Comparison of ENCODE assay signal across 8 mouse cellular contexts in the genomic region with DNA sequence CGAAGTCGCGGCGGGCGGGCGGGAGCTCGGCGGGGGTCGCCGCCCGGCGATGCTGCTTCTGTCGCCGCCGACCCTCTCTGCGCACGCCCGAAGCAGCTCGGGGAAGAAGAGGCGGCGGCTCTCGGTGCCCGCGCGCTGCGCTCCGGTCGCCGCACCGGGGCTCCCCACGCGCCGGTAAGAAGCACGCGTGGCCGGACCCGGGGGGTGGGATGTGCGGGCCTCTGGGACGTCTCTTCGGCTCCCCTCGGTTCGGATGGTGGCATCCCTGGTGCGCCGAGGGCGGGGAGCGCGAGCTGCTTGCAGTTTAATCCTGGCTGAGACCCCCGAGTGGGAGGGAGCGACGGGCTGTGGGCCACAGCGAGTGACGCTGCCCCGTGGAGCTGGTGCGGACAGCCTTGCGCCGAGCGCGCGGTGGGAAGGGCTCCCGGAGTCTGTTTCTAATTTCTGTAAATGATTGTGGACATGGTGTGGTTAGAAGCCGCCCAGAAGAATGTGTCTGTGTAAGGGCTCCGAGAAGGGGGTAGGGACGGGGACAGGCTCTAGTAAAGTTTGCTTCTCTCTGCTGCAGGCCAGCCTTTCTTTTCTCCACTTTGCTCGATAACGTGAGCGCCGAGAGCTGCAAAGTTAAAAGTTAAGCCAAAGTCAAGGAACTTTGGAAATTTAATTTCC. TPM values are rescaled to one million over a fixed set of nuclear protein-coding genes. Genes with fewer than 3 reads are reported as not detected.
DNase-seq lines count a peak whose midpoint lies in the region; ATAC-seq and TF ChIP-seq lines count a peak whose summit lies in the region.

No protein-coding gene starts in this region.

- no peak for TF ChIP-seq CTCF in heart, adult 2 months (IDR thresholded peaks at IDR 0.05)
- TF ChIP-seq CTCF in kidney, adult 2 months (conservative IDR thresholded peaks at IDR 0.05; ENCODE audit: insufficient read depth, insufficient read length, low read depth, low read length) = no peak

- no peaks in the 10 kb centered on the region for H3K36me3 ChIP-seq in heart, adult 2 months (ENCODE audit: control insufficient read depth, insufficient read depth, low read length)
- H3K36me3 ChIP-seq in kidney, adult 2 months (ENCODE audit: control insufficient read depth, insufficient read depth, low read length) = no peaks in the 10 kb centered on the region
- H3K36me3 ChIP-seq in liver, embryonic 11.5 days (ENCODE audit: control insufficient read depth, insufficient read depth, low read length) = no peaks in the 10 kb centered on the region

- no peaks in the 10 kb centered on the region for H3K4me1 ChIP-seq in heart, adult 2 months (ENCODE audit: control insufficient read depth, insufficient read depth, low read length)
- H3K4me1 ChIP-seq in kidney, adult 2 months (ENCODE audit: control insufficient read depth, insufficient read depth, low read length) = peaks cover 11% of the 10 kb centered on the region
- H3K4me1 ChIP-seq in liver, embryonic 11.5 days (replicated peaks; ENCODE audit: control insufficient read depth, insufficient read depth, low read length) = peaks cover 24% of the 10 kb centered on the region

- ATAC-seq in liver, embryonic 11.5 days (replicated peaks; ENCODE audit: low FRiP score) = peak; percentile 10; the same call in 1 of the 2 replicates

- TF ChIP-seq EP300 in heart, adult 2 months (IDR thresholded peaks at IDR 0.05; ENCODE audit: insufficient read depth, low read depth, low read length) = no peak

- no peak for TF ChIP-seq POLR2A in heart, adult 2 months (IDR thresholded peaks at IDR 0.05; ENCODE audit: insufficient read depth, low read depth, low read length)
- no peak for TF ChIP-seq POLR2A in kidney, adult 2 months (IDR thresholded peaks at IDR 0.05; ENCODE audit: low read depth, low read length)

- peak overlapping the region; percentile 12 for H3K27ac ChIP-seq in heart, adult 2 months
- H3K27ac ChIP-seq in kidney, adult 2 months (ENCODE audit: insufficient read depth, low read depth, low read length) = peak overlapping the region; percentile 88
- peak overlapping the region; percentile 63 for H3K27ac ChIP-seq in liver, embryonic 11.5 days (ENCODE audit: low read depth, low read length)

- H3K9me3 ChIP-seq in liver, embryonic 11.5 days (ENCODE audit: control insufficient read depth, low read length) = no peaks in the 10 kb centered on the region

- 1% methylated on average over 67 of the region's 67 CpGs for WGBS in heart, adult 2 months
- under 1% methylated on average over 62 of the region's 67 CpGs for WGBS in kidney, adult 2 months
- under 1% methylated on average over 60 of the region's 67 CpGs for WGBS in liver, embryonic 11.5 days

- peak overlapping the region; percentile 55 for H3K9ac ChIP-seq in heart, adult 2 months (ENCODE audit: low read depth, low read length)
- H3K9ac ChIP-seq in liver, embryonic 11.5 days (ENCODE audit: low read depth, low read length) = peak overlapping the region; percentile 75

- no peaks in the 10 kb centered on the region for H3K79me2 ChIP-seq in heart, adult 2 months (replicated peaks; ENCODE audit: control insufficient read depth, insufficient read depth, low read length)

- H3K4me2 ChIP-seq in liver, embryonic 11.5 days = peak overlapping the region; percentile 99

- DNase-seq in urinary bladder, postnatal 14 days (ENCODE audit: low spot score) = peak; percentile 42
- no peak for DNase-seq in urinary bladder, adult 18-20 months (ENCODE audit: low spot score in 2 of 2)
- peak; percentile 66 for DNase-seq in embryo, embryonic 11 days
- DNase-seq in heart, adult 2 months = peak; percentile 48 to 62
- DNase-seq in kidney, adult 2 months = peak; percentile 91
- DNase-seq in liver, embryonic 11.5 days (ENCODE audit: low spot score) = peak; percentile 63
- peak; percentile 19 for DNase-seq in naive thymus-derived CD4-positive, alpha-beta T cell, adult 2 months (ENCODE audit: low read depth)
- DNase-seq in thymus, postnatal 10 days (ENCODE audit: low spot score in 2 of 2) = peak; percentile 4 to 12

- intact Hi-C loops in heart, adult 2 months (cut with DNase I) = no loop called here

- H3K4me3 ChIP-seq in heart, adult 2 months = peak overlapping the region; percentile 72
- peak overlapping the region; percentile 84 for H3K4me3 ChIP-seq in kidney, adult 2 months (ENCODE audit: insufficient read depth, low read depth, low read length)
- peak overlapping the region; percentile 83 for H3K4me3 ChIP-seq in liver, embryonic 11.5 days (ENCODE audit: low read depth, low read length)

- 0 out of 2 replicates have a peak, but pooled peaks cover 4% of the 10 kb centered on the region for H3K27me3 ChIP-seq in heart, adult 2 months (ENCODE audit: control insufficient read depth, insufficient read depth, low read length)
- H3K27me3 ChIP-seq in kidney, adult 2 months (replicated peaks; ENCODE audit: control insufficient read depth, insufficient read depth, low read length) = no peaks in the 10 kb centered on the region
- H3K27me3 ChIP-seq in liver, embryonic 11.5 days (replicated peaks; ENCODE audit: control insufficient read depth, insufficient read depth, low read length) = no peaks in the 10 kb centered on the region

RNA-seq across cellular contexts. Expression of a gene that starts 0.5 kb away (rescaled TPM):
- 1 to 10 TPM; 5.3 to 5.8 TPM for total RNA-seq in heart, adult 2 months (2021)
- 2.1 and 3.6 TPM in 2 replicates for polyA plus RNA-seq in heart, adult 2 months (2012; rRNA removed)
- polyA plus RNA-seq in kidney, adult 2 months (2012; rRNA removed) = 23.7 and 28.0 TPM in 2 replicates
- 9.5 and 9.7 TPM in 2 replicates for polyA plus RNA-seq in liver, embryonic 11.5 days (2014; fragmentation: Nextera tagmentation; extraction: Ambion mirVana)

Comparison
In these comparisons a context has a peak if more than half of its experiments do, and no peak if none do; other contexts are left out.
1. DNase-seq: peak in urinary bladder, postnatal 14 days (single experiment), embryo, embryonic 11 days (single experiment), heart, adult 2 months (2 of 2), kidney, adult 2 months (single experiment), liver, embryonic 11.5 days (single experiment), naive thymus-derived CD4-positive, alpha-beta T cell, adult 2 months (single experiment) and thymus, postnatal 10 days (2 of 2); none in urinary bladder, adult 18-20 months (0 of 2).
2. H3K27ac ChIP-seq: peak in every context shown above with its lines; median percentile 88 in kidney, adult 2 months; 63 in liver, embryonic 11.5 days; 12 in heart, adult 2 months.
3. Peak in every context shown above with its lines, with median percentiles within 50 percentile points of each other: H3K4me3 ChIP-seq.